Mouse (Mus musculus): Measurements from ENCODE around the gene Coq8b.

- TF ChIP-seq FLI1 (IDR thresholded peaks at IDR 0.05; ENCODE audit: low read length) (no peak), GATA1 (IDR thresholded peaks at IDR 0.05; ENCODE audit: borderline replicate concordance, low read length) (no peak)
Observed at GRCm38 (mm10) chr7:27298033-27298610, 65.3 kb downstream of the Coq8b start.

All from megakaryocyte, embryonic 14.5 days (primary cell).